Mouse (Mus musculus): Measurements from ENCODE around the gene Hbq1b. TPM values are rescaled to one million over a fixed set of nuclear protein-coding genes. Genes with fewer than 3 reads are reported as not detected.

The Hbq1b gene
- polyA plus RNA-seq, 1 experiment from 2014 or later, result 15.7 TPM

DNA sequence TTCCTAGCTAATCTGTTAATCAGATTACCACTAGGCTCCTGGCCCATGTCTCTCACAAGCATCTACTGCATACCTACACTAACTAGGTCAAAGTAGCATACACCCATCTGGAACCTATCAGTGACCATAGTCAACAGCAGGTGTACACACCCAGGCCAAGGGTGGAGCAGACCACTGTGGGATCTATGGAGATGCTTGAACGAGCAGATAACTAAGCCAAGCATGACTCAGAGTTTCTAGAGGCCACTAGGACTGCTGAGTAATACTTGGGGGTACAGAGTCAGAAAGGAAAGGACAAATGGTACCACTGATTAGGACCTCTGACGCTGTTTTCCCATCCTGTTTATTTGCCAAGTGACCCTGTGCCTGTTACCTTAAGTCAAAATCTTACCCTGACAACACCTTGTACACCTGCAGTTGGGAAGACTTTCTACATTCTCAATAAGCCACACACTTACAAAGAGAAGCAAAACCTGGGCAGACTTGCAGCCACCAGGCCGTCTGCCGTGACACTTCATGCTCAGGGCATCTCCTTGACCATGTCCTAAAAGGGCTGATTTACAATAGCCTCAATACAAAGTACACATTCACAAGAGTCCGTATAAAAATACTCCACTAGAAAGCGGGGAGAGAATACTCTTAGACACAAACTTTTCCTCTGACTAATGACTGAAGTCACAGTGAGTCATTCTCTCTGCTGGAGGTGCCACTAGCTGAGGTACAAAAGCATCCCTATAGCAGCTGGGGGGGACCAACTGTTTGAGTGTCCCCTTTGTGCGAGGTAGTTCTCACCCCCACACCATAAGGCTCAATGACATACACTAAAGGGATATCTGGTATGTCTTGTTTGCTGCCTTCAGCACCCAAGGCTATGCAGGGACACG, 35.6 kb upstream of the Hbq1b start:
- no peak overlapping the region for H3K4me2 ChIP-seq
- H3K27me3 ChIP-seq (replicated peaks), result no peaks in the 10 kb centered on the region
- WGBS, result 79% methylated on average over 8 of the region's 8 CpGs
- peaks cover 50% of the 10 kb centered on the region for H3K36me3 ChIP-seq
- H3K4me3 ChIP-seq, result no peak overlapping the region
- ATAC-seq (ENCODE audit: insufficient number of reproducible peaks, low FRiP score), result peak; percentile 96
- no peaks in the 10 kb centered on the region for H3K4me1 ChIP-seq (replicated peaks)
- no peak overlapping the region for H3K9ac ChIP-seq
- H3K9me3 ChIP-seq (replicated peaks), result no peaks in the 10 kb centered on the region
- peak overlapping the region; percentile 58 for H3K27ac ChIP-seq (ENCODE audit: poor library complexity, severe bottlenecking)

- H3K4me2 ChIP-seq, result no peak overlapping the region
- no peaks in the 10 kb centered on the region for H3K4me1 ChIP-seq (replicated peaks)
- H3K27ac ChIP-seq (ENCODE audit: poor library complexity, severe bottlenecking), result no peak overlapping the region
- no peak overlapping the region for H3K9ac ChIP-seq
- no peak overlapping the region for H3K4me3 ChIP-seq
- no peaks in the 10 kb centered on the region for H3K9me3 ChIP-seq (replicated peaks)
- peaks cover 42% of the 10 kb centered on the region for H3K36me3 ChIP-seq
- no peak for ATAC-seq (ENCODE audit: insufficient number of reproducible peaks, low FRiP score)
- WGBS, result 96% methylated on average over 1 of the region's 1 CpGs
- H3K27me3 ChIP-seq (replicated peaks), result no peaks in the 10 kb centered on the region
These were observed 33.6 kb upstream of the Hbq1b start for GRCm38 (mm10) chr11:32253121-32253520.

- Histone ChIP-seq H3K27ac (ENCODE audit: poor library complexity, severe bottlenecking) (peak overlapping the region; percentile 70), H3K36me3 (peaks cover 44% of the 10 kb centered on the region), H3K4me3 (no peak overlapping the region), H3K9ac (0 out of 2 replicates have a peak overlapping the region, but pooled peaks have one; percentile 37), H3K4me2 (no peak overlapping the region), H3K9me3 (replicated peaks) (no peaks in the 10 kb centered on the region), H3K27me3 (replicated peaks) (no peaks in the 10 kb centered on the region), H3K4me1 (replicated peaks) (no peaks in the 10 kb centered on the region)
- WGBS, result 89% methylated on average over 1 of the region's 1 CpGs
- ATAC-seq (ENCODE audit: insufficient number of reproducible peaks, low FRiP score), result peak; percentile 94
These were observed 30.6 kb upstream of the Hbq1b start for GRCm38 (mm10) chr11:32256146-32256545.

DNA sequence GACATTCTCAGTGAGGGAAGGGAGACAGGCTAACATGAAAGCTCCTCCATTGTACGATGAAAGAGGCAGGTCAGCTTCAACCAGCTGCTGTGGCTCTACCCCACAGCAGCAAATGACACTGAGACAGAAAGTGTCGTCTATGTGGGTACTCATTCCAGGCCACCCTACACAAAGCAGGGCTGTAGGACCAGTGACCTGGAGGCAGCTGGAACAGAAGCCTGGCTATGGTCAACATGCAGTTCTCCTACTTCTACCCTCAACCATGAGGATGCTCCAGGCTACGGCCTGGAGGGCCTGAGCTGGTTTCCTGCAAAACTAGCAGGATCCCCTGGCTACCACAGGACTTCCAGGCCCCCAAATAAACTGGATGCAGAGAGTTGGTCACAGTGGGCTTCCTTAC, 30.2 kb upstream of the Hbq1b start:
- Histone ChIP-seq H3K27me3 (replicated peaks) (no peaks in the 10 kb centered on the region), H3K27ac (ENCODE audit: poor library complexity, severe bottlenecking) (peak overlapping the region; percentile 70), H3K4me2 (no peak overlapping the region), H3K4me1 (replicated peaks) (no peaks in the 10 kb centered on the region), H3K4me3 (no peak overlapping the region), H3K9ac (no peak overlapping the region), H3K36me3 (peaks cover 44% of the 10 kb centered on the region), H3K9me3 (replicated peaks) (no peaks in the 10 kb centered on the region)
- WGBS, result 80% methylated on average over 3 of the region's 3 CpGs
- peak; percentile 3; the same call in 1 of the 2 replicates for ATAC-seq (ENCODE audit: insufficient number of reproducible peaks, low FRiP score)

- H3K4me2 ChIP-seq, result no peak overlapping the region
- no peaks in the 10 kb centered on the region for H3K27me3 ChIP-seq (replicated peaks)
These were observed 23.9 kb upstream of the Hbq1b start for GRCm38 (mm10) chr11:32262674-32263415.

GRCm38 (mm10) chr11:32265117-32265738, 21.5 kb upstream of the Hbq1b start:
- WGBS, result 78% methylated on average over 3 of the region's 3 CpGs
- Histone ChIP-seq H3K36me3 (peaks cover 10% of the 10 kb centered on the region), H3K9me3 (replicated peaks) (no peaks in the 10 kb centered on the region), H3K4me3 (no peak overlapping the region), H3K4me1 (replicated peaks) (peaks cover 13% of the 10 kb centered on the region), H3K27ac (ENCODE audit: poor library complexity, severe bottlenecking) (peak overlapping the region; percentile 64), H3K9ac (no peak overlapping the region), H3K4me2 (no peak overlapping the region), H3K27me3 (replicated peaks) (no peaks in the 10 kb centered on the region)
- ATAC-seq (ENCODE audit: insufficient number of reproducible peaks, low FRiP score), result peak; percentile 65

More at GRCm38 (mm10) chr11:32262674-32263415, 23.9 kb upstream of the Hbq1b start:
- no peak for ATAC-seq (ENCODE audit: insufficient number of reproducible peaks, low FRiP score)
- Histone ChIP-seq H3K9ac (no peak overlapping the region), H3K9me3 (replicated peaks) (no peaks in the 10 kb centered on the region), H3K36me3 (peaks cover 21% of the 10 kb centered on the region), H3K4me1 (replicated peaks) (peaks cover 10% of the 10 kb centered on the region), H3K27ac (ENCODE audit: poor library complexity, severe bottlenecking) (0 out of 2 replicates have a peak overlapping the region, but pooled peaks have one; percentile 8), H3K4me3 (no peak overlapping the region)
- WGBS, result 73% methylated on average over 10 of the region's 10 CpGs

GRCm38 (mm10) chr11:32266194-32266593, 20.6 kb upstream of the Hbq1b start:
- no peak overlapping the region for H3K4me2 ChIP-seq
- H3K4me1 ChIP-seq (replicated peaks), result peaks cover 13% of the 10 kb centered on the region
- no peak overlapping the region for H3K9ac ChIP-seq
- H3K27ac ChIP-seq (ENCODE audit: poor library complexity, severe bottlenecking), result peak overlapping the region; percentile 34; the same call in 1 of the 2 replicates
- H3K9me3 ChIP-seq (replicated peaks), result no peaks in the 10 kb centered on the region
- WGBS, result 93% methylated on average over 6 of the region's 6 CpGs
- no peaks in the 10 kb centered on the region for H3K27me3 ChIP-seq (replicated peaks)
- peaks cover 3% of the 10 kb centered on the region for H3K36me3 ChIP-seq
- H3K4me3 ChIP-seq, result no peak overlapping the region
- no peak for ATAC-seq (ENCODE audit: insufficient number of reproducible peaks, low FRiP score)

GRCm38 (mm10) chr11:32266776-32267175, 20.0 kb upstream of the Hbq1b start:
- Histone ChIP-seq H3K36me3 (0 out of 2 replicates have a peak, but pooled peaks cover 3% of the 10 kb centered on the region), H3K27me3 (replicated peaks) (0 out of 2 replicates have a peak, but pooled peaks cover 3% of the 10 kb centered on the region), H3K9ac (peak overlapping the region; percentile 95), H3K4me3 (peak overlapping the region; percentile 90), H3K4me2 (peak overlapping the region; percentile 70), H3K27ac (ENCODE audit: poor library complexity, severe bottlenecking) (peak overlapping the region; percentile 93), H3K4me1 (replicated peaks) (peaks cover 13% of the 10 kb centered on the region), H3K9me3 (replicated peaks) (no peaks in the 10 kb centered on the region)
- 29% methylated on average over 6 of the region's 6 CpGs for WGBS
- no peak for ATAC-seq (ENCODE audit: insufficient number of reproducible peaks, low FRiP score)

GRCm38 (mm10) chr11:32267188-32267884, 19.4 kb upstream of the Hbq1b start, which contains the start of gene Nprl3:
Nprl3 (minus strand) TSS chr11:32267707.
- peak; percentile 92 for ATAC-seq (ENCODE audit: insufficient number of reproducible peaks, low FRiP score)
- Histone ChIP-seq H3K9me3 (replicated peaks) (no peaks in the 10 kb centered on the region), H3K4me3 (peak within 1 kb of the TSS; percentile 90), H3K27me3 (replicated peaks) (0 out of 2 replicates have a peak, but pooled peaks cover 3% of the 10 kb centered on the region), H3K27ac (ENCODE audit: poor library complexity, severe bottlenecking) (peak within 1 kb of the TSS; percentile 93), H3K4me2 (peak within 1 kb of the TSS; percentile 70), H3K36me3 (0 out of 2 replicates have a peak, but pooled peaks cover under 1% of the 10 kb centered on the region), H3K4me1 (replicated peaks) (peaks cover 13% of the 10 kb centered on the region), H3K9ac (peak within 1 kb of the TSS; percentile 95)
- under 1% methylated on average over 54 of the region's 54 CpGs for WGBS

- H3K4me3 ChIP-seq, result peak overlapping the region; percentile 90
- no peaks in the 10 kb centered on the region for H3K36me3 ChIP-seq
- peak overlapping the region; percentile 70 for H3K4me2 ChIP-seq
- H3K4me1 ChIP-seq (replicated peaks), result peaks cover 10% of the 10 kb centered on the region
- H3K9ac ChIP-seq, result peak overlapping the region; percentile 95
- H3K9me3 ChIP-seq (replicated peaks), result no peaks in the 10 kb centered on the region
- H3K27me3 ChIP-seq (replicated peaks), result 0 out of 2 replicates have a peak, but pooled peaks cover 3% of the 10 kb centered on the region
- 29% methylated on average over 5 of the region's 5 CpGs for WGBS
- H3K27ac ChIP-seq (ENCODE audit: poor library complexity, severe bottlenecking), result peak overlapping the region; percentile 93
- ATAC-seq (ENCODE audit: insufficient number of reproducible peaks, low FRiP score), result 0 out of 2 replicates have a peak, but pooled peaks have one; percentile 15
These were observed 18.8 kb upstream of the Hbq1b start for GRCm38 (mm10) chr11:32267964-32268363.
